Mouse (Mus musculus): ENCODE measurements at regions not wholly inside any gene's neighbourhood (a gene's known extent, or its start where the extent isn't known, plus 50 kb on each side); places are given as distances from the start of the nearest gene placed in this dataset.

DNA sequence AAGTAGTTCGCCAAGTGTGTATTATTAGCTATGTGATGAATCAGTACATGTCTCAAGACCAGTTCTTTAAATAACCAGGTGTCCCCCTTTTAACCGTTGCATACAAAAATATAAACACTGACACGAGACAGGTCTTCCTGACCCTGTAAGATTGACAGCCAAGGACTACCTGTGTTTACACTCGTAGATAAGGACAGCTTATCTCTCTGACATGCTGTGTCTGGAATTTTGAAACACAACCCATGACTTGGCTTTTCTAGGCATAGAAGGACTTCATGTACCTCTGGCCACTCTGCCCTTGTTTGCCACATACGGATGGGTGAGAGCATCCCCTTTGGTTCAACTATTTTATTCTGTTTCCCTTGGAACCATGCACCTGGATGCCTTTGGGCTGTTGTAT, 364.0 kb downstream of the Cog6 start:
- WGBS, result 27% methylated on average over 5 of the region's 5 CpGs
- no peak for DNase-seq (ENCODE audit: low read depth, low spot score)

DNA sequence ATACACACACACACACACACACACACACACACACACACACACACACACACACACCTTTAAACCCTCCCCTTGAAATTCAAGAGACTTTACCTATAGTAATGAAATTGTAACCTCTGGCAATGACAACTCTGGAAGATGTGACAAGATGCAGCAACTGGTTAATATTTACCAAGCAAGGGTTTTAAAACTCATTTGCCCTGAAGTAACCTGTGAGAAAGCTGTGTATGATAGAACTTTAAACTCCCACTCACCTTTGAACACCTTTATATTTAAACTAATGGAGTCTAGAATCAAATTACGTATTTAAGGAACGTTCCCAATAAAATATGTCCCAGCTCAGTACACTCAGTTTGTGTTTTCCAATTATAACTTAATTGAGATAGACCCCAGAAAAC, 364.6 kb downstream of the Cog6 start:
- no peak for DNase-seq (ENCODE audit: low read depth, low spot score)
- 33% methylated on average over 2 of the region's 2 CpGs for WGBS

DNA sequence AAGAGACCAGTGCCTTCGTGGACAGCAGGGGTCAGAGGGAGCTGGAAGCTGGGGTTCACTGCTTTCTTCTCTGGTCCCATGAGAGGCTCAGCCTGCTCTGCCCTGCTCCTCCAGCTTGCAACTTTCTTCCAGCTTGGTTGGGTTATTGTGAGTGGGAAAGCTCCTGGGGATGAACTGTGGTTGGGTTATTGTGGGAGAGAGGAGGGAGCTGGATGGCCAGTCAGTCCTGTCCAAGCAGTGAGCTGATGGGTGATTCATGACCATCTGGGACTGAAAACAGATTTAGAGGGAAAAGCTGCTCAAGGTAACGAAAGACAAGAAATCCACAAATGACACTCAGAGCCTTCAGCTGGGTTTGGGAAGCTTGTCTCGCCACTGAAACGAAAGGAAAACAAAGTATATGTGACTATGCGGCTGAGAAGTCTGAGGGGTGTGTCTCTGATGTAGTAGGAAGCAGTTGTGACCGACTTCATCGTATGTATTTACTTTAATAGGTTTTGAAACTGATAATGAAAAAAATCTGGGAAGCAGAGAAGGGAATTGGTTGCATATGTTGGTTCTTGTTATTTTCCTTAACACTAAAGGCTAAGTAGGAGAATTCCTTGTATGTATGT, 365.1 kb downstream of the Cog6 start:
- 28% methylated on average over 7 of the region's 7 CpGs for WGBS
- DNase-seq (ENCODE audit: low read depth, low spot score), result no peak

DNA sequence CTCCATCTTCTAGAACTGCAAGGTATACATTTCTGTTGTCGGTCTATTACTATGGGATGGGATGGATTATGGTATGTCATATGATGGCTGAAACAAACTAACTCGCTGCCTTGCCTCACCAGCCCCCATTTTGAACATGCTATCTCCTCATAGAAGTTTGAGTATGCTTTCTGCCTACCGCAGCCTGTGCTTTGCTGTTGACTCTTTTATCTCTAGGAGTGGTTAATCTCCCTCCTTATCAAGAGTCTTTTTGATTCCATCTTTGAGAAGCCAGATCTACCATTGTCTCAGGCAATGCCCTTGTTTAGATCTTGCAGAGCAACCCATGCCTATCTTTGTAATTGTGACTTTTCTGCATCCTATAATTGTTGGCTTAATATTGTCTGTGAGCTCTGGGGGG, 367.0 kb downstream of the Cog6 start:
- 63% methylated on average over 3 of the region's 3 CpGs for WGBS
- DNase-seq (ENCODE audit: low read depth, low spot score), result no peak

DNA sequence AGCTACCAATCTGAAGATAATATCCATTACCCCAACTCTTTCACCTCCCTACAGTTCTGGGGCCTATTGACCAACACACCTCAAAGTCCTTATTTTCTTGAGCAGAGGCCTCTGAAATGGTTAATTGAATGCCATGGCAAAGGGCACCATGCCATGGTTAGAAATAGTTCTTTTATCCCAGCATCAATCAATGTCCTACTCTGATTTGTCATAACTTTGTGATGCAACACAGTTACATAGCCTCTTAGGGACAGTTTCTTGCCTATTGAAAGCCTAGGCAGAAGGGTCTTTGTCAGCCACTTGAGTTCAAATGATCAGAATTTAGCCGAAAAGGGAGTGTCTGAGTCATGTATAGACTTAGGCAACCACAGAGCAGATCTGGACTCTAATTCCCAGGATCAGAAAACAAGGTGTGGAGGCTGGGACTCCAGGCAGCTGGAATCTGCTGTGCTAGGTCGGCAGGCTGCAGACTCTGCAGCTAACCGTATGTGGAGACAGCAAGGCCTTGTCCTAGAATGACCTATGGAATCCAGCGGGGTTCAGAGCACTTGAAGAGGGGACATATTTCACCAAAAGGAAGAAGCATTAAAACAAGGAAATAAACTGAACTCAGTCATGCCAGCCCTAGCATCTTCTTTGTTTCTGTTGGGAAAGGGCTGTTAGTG, 368.1 kb downstream of the Cog6 start:
- 35% methylated on average over 4 of the region's 4 CpGs for WGBS

DNA sequence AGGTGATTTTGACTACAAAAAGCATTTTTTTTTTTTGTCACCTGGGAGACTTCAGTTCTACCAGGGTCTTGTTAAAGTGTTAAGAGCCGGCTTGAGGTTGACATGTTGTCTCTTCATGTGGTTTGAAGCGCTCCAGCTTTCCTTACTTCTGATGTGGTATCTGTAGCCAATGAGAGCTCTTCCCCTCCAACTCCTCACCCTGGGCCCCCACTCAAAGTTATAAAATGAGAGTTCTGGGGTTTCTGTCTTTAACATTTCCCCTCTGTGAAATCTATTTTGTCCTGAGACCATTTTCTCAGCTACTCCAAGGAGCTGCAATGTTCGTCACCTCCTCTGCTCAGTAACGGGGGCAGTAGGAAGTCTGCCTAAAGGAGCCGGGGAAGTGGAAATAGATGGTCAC, 369.1 kb downstream of the Cog6 start:
- no peak for DNase-seq (ENCODE audit: low read depth, low spot score)
- WGBS, result 94% methylated on average over 5 of the region's 5 CpGs

More for the DNA sequence above, 368.1 kb downstream of the Cog6 start:
- DNase-seq (ENCODE audit: low read depth, low spot score), result no peak

DNA sequence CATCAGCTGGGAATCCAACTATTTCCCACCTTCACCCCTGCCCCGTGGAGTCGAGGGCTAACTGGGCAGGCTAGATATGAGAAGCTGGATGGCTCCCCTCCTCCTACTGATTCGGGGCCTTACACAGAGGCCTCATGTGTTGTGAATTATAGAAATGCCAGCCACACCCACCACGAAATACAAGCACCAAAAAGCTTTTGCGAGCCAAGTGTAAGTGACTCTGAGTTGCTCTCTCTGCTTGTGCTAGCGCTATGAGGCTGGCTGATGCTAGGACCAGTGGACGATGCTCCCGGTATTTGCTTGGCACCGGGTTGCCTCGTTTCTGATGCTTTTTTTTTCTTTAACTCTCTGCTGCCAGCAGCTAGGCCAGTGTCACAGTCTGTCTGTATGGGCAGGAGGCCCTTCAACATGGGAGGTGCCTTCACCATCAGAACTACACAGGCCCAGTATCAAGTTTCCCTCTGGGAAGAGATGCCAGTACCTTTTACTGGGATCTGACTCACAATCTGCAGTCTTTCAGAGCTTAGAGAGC, 369.8 kb downstream of the Cog6 start:
- no peak for DNase-seq (ENCODE audit: low read depth, low spot score)
- WGBS, result 62% methylated on average over 10 of the region's 10 CpGs

DNA sequence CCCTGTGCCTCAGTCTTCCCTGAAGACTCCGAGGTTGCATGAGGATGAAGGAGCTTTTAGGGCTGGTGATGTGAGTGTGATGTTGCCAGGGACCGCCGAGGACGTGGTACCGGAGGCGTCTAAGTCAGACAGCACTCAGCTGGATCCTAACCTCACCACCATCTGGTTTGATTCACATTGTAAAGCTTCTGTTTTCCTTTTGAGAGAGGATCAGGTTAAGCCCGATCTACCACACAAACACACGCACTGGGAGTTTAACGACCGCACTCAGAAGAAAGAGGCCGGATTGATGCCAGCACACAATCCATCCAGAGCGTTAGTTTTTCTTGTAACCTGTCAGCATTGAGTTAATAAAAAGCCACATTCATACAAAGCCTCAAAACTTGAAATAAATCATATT, 371.9 kb downstream of the Cog6 start:
- DNase-seq (ENCODE audit: low read depth, low spot score), result no peak
- WGBS, result 68% methylated on average over 12 of the region's 12 CpGs

DNA sequence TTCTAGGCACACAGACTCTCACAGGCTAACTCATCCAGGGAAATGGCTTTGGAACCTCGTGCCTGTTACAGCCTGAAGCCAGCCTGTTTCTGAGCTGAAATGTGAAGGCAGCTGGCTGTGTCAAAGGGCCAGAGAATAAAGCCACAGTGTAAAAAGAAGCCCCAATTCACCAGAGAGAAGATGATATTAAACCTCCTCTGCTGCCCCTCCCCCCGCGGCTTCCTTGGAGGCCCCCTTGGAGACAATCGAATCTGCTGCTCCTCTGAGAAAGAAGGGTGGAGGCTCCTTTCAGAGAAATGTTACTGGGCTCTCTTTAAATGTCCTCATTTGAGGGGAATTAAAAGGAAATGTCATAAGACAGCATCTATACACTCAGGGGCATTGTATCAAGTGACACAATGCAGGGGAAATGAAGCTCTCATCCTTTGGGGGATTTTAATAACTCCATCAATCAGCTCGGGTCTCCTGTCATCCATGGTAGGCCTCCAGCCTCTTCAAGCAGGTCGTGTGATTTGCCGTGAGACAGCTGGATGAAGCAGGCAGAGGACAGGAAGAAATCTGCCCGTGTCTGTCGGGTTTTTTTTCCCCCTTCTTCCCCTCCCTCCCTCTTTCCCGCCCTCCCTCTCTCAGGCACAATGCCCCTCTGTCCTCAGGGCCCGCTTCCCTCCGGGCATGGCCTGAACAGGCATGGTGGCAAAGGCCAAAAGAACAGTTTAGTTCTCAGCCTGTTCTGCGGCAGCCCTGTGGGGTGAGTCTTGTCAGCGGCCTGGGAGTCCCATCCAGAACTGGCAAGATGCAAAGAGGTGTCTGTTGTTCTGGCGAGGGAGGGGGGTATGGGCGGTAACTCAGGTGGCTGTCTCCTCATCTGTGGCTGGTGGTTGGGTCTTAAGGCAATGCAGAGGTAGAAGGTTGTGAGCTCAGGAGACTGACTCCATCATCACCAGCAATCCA, 372.6 kb downstream of the Cog6 start:
- no peak for DNase-seq (ENCODE audit: low read depth, low spot score)
- 52% methylated on average over 16 of the region's 16 CpGs for WGBS

DNA sequence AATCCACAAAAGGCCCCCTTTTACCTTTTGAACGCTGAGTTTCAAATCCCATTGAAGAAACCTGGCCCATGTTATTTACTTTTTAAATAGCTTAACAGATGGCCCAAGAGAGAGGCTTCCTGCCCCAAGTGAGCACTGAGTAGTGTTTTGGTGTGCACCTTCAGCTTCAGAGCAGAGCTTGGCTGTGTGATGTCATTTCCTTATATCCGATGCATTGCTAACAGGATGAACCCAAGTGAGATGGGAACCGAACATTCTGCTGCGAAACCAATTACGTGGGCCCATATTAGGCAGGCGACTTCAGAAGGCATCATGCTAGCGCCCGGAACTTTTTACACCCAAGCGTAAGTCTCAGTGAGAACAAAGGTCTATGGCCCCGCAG, 373.2 kb downstream of the Cog6 start:
- DNase-seq (ENCODE audit: low read depth, low spot score), result no peak
- WGBS, result 89% methylated on average over 10 of the region's 10 CpGs

DNA sequence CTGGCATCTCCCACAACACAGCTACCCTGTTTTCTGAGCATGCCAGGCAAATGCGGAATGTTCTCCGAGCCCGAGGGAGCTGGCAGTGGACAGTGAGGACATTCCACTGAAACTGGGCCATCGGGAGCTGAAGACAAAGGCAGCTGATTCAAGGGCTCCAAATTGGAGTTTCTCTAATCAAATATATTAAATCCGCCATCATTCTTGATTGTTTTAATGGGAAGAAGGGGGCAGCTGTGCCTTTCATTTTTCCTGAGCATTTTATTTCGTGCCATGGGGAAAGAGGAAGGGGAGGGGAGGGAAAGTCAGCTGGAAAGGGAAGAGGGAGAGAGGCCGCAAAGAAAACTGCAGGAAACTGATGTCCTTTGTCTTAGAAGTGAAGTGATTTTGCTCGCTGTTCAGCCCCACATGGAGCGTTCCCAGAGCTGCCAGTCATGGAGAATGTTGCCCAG, 373.9 kb downstream of the Cog6 start:
- no peak for DNase-seq (ENCODE audit: low read depth, low spot score)
- WGBS, result 86% methylated on average over 9 of the region's 9 CpGs

DNA sequence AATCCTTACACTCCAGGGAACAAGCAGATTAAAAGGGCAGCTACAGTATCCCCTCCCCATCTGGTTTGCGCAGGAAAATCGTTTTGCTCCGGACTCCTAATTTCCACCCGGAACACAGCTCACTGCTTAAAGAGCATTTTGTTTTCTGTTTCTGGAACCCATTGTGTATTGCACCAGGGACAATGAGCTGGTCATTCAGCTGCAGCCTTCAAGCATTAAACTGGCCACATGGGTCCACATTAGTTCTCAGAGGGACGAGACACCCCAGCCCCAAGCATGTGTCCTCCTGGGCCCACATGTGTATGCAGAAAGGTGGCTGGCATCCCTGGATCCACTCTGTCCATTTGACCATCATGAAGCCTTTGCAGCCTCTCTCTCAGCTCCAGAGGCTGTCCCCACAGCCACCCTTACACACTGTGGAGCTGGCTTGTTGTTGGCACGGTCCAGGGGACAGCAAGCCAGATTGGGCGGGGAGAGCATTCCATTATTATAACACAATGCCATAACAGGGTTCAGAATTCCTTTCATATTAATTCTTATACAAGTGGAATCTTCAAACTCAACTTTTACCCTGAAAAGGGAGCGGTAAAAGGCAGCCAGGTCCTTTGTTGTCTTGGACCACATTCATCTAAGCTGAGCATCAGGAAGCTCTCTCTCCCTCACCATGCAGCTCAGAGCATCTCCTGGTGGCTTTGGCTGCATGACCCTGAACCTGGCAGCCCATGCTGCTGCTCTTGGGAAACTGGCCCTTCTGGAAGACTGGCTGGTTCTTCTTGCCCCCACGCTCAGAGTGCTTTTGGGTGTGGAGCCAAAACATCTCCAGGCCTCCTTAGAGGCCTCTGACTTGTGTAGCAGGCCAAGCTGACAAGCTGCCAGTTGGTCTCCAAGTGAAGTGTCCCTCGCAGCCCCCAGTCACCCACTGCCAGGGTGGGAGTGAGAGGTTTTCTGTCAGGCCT, 373.4 kb downstream of the Foxo1 start:
- WGBS, result 77% methylated on average over 10 of the region's 10 CpGs
- no peak for DNase-seq (ENCODE audit: low read depth, low spot score)

DNA sequence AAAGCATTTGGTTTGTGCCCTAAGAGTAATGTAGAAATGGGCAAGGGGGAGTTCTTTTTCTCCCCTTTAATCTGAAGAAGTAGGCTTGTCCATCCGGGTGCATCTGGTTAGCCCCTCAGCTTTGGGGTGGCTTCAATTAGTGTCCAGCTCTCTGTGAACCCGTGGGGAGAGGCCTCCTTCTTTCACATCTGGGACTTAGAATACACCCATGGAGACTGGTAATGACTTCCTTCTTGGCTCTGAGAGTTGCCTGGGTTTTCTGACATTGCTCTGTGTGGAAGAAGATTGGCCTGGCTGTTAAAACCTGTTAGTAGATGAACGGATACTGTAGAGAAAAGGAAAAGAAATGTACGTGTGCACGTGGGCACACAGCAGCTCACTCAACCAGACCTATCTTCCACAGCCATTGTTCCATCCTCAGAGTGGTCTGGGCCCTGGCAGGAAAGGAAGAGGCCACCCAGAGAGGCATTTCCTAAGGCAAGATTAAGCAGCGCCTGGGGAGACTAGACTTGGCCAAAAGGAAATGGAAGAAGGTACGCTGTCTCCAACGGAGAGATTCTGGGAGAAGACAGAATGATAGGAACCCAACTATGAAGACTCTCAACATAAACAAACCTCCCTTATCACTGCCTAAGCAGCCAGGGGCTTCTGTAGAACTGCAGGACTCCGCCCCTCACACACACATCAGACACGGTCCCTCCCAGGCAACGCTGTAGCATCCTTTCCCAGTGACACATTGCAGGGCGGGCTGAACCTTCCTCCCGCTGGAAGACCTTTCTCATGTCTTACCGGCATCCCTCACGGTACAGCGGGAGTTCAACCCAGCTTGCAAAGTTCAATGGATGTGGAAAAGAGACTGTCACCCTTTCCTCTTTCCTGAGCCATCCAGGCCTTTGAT, 372.4 kb downstream of the Foxo1 start:
- no peak for DNase-seq (ENCODE audit: low read depth, low spot score)
- WGBS, result 75% methylated on average over 16 of the region's 16 CpGs

DNA sequence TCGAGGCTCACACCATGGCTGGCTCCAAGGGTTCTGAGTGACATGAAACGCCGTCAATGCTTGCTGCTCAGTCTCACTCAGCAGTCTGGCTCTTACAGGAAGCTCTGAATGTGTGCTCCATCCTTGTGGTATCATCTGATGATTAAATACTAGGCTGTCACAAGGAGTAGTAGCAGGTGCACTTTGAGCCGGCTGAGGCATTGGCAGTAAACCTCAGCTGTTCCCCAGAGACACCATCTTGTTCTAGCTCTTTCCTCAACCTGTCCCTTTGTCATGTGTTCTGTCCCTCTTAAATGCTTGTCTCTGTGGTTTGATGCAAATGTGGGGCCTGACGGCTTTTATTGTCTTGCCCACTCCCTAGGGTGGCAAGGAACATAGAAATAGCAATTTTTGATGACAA, 370.7 kb downstream of the Foxo1 start:
- DNase-seq (ENCODE audit: low read depth, low spot score), result no peak
- WGBS, result 88% methylated on average over 5 of the region's 5 CpGs

DNA sequence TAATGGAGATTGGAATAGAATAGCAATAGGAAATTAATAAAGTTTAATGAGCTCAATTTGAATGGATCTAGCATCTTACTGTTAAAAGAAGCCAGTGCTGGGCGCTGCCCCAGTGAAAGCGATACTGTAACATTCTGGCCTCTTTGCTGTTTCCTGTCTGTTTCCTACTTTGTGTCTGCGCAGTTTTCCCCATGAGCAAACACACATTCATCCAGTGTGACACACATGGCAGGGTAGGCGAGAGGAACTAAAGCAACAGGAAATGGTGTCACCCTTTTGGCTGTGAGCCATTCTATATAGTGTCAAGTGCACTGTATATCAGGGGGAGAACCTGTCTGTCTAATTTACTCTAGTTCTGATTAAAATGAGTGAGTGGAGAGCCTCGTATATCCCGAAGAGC, 366.2 kb downstream of the Foxo1 start:
- WGBS, result 24% methylated on average over 6 of the region's 6 CpGs
- DNase-seq (ENCODE audit: low read depth, low spot score), result no peak

DNA sequence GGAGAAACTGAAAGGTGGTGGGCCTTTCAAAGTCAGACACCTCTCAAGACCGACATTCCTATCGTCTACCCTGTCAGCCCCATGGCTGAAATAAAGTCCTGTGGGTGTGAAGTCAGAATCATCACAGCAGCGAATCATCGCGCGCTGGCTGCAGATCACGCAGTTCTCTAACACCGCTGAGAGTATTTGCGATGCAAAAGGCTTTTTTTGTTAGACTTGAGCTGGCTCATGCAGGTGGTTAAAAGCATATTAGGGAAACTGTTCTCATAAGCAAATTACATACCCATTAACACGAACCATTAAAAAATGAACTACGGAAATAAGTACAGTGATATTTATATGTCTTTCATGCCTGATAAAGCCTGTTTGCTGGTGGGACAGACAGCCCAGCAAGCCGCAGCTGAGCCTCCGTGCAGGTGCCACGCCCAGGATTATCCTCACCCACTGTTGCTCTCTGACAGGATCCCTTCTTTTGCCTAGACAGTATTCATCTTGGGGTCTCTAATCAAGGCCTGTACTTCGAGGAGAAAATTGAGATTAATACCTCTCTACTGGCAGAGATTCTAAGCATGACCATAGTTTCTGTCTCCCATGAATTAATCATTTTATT, 365.5 kb downstream of the Foxo1 start:
- DNase-seq (ENCODE audit: low read depth, low spot score), result no peak
- 85% methylated on average over 15 of the region's 15 CpGs for WGBS

DNA sequence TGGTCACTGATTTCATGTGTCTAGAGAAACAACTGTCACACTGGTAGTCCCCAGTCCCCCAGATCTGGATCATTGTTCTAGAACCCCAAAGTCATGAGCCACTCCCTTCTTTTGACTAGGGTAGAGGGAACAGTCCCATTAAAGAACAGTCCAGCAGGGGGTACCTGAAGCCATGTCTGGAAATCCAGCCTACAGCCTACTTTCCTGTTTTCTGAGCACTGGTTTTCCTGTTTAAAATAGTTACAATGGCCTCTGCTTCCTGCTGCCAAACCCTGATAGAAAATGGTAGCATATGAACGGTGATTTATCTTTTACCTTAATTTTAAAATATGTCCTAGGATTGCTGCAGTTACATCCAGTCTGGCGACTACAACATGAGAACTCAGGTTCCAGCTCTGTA, 364.5 kb downstream of the Foxo1 start:
- DNase-seq (ENCODE audit: low read depth, low spot score), result no peak
- WGBS, result 90% methylated on average over 2 of the region's 2 CpGs

DNA sequence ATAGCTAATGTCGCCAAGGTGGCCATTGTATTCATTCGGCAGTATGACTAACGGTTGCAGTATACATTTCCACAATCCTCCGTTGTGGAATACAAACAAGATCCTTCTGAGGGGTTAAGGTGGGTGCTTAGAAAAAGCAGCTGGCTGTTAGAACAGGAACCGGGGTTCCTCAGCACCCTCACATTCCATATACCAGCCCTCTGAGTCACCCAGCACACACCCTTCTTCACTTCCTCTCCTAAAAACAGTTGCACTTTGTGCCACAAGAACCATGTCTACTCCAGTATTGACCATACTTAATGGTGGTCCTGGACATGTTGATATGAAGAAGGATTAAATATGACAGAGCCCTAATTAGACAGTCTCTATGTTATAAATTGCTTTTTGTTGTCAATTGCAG, 362.1 kb downstream of the Foxo1 start:
- WGBS, result 60% methylated on average over 5 of the region's 5 CpGs
- DNase-seq (ENCODE audit: low read depth, low spot score), result no peak

Measured in large intestine, adult 2 months (tissue).